Mouse (Mus musculus): ENCODE data around the gene Oosp1.

The Oosp1 gene

GRCm38 (mm10) chr19:11690839-11691238, at the start of gene Oosp1:
Gene Oosp1, minus strand, starts transcription at chr19:11691150.
- no peak for DNase-seq (ENCODE audit: low spot score in 2 of 2)

DNA sequence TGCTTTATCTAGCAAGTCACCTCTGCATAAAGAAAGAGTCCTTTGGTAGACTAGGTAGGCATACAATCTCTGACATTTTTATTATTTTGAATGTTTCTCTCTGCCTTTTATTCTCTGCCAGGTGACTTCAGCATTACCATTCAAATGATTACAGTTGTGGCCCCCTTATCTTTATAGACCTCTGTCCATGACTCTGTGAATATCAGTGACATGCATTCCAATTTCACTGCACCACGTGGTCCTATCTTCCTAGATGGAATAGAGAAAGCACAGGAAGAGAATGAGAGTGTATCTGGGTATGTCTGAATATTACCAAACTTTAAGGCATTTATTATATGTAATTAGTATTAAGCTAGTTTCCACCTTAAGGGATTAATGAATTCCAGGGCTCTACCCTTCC, 45.5 kb upstream of the Oosp1 start:
- no peak for DNase-seq (ENCODE audit: low spot score in 2 of 2)

- DNase-seq (ENCODE audit: low spot score in 2 of 2): no peak
Measured at GRCm38 (mm10) chr19:11730278-11730677, 39.3 kb upstream of the Oosp1 start.

GRCm38 (mm10) chr19:11727304-11727703, 36.4 kb upstream of the Oosp1 start:
- no peak for DNase-seq (ENCODE audit: low spot score in 2 of 2)

- no peak for DNase-seq (ENCODE audit: low spot score in 2 of 2)
Measured at GRCm38 (mm10) chr19:11725915-11726314, 35.0 kb upstream of the Oosp1 start.

GRCm38 (mm10) chr19:11724275-11724674, 33.3 kb upstream of the Oosp1 start:
- DNase-seq (ENCODE audit: low spot score in 2 of 2): no peak

DNA sequence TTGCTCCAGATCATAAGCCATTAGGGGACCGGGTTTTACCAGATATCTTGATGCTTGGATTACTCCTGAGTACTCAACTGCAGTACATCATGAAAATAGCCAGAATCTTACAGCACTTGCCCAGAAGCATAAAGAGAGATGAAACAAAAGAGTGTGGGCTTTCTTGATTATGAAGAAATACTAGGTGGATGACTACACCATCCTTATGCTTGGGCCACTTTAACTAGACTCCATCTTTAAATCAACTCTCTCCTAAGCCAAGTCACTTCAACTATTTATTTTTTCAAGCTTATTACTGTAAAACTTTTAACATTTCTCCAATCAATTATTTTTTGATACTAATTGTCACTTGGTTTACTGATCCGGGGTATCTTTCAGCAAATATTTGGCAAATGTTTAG, 32.9 kb upstream of the Oosp1 start:
- DNase-seq (ENCODE audit: low spot score in 2 of 2): no peak

- DNase-seq (ENCODE audit: low spot score in 2 of 2): no peak
Measured at GRCm38 (mm10) chr19:11720071-11720470, 29.1 kb upstream of the Oosp1 start.

GRCm38 (mm10) chr19:11712451-11712850, 21.5 kb upstream of the Oosp1 start:
- DNase-seq (ENCODE audit: low spot score in 2 of 2): no peak

DNA sequence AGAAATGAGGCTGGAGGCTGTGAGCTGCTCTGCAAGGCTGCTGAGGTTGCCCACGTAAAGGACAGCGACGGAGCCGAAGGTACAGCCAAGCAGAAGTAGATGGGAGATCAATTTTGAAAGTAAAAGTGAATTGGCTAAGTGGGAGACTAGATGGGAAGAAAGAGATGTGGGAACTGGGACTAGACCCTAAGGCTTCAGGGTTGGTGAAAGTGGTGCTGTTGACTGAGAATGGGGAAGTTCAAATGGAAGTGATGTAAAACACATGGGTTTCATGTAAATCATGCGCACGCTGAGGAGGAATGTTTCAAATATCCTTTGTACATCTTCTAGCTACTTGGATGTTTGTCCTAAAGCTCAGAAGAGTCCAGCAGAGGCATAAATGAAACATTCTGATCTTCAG, 7.4 kb upstream of the Oosp1 start:
- no peak for DNase-seq (ENCODE audit: low spot score in 2 of 2)

- no peak for DNase-seq (ENCODE audit: low spot score in 2 of 2)
Measured at GRCm38 (mm10) chr19:11696755-11697154, 5.8 kb upstream of the Oosp1 start, which contains the start of gene Oosp3. Gene Oosp3, plus strand, starts transcription at chr19:11697055.

DNA sequence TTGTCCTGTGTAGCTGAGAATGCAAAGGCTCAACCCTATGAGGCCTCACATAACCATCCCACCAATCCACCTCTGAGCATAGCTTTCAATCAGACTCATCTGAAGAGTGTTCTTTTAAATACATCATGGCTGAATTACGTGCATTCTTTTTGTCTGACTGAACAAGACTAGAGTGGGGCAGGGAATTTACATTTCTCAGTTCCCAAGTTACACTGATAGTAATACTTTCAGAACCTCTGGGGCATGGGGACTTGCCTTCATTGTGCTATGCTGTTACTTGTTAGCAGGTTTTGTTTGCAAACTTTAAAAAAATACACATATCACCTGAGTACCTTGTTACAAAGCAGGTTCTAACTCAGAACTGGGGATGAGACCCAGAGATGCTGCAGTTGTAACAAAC, 504 bp upstream of the Oosp1 start:
- DNase-seq (ENCODE audit: low spot score in 2 of 2): no peak

DNA sequence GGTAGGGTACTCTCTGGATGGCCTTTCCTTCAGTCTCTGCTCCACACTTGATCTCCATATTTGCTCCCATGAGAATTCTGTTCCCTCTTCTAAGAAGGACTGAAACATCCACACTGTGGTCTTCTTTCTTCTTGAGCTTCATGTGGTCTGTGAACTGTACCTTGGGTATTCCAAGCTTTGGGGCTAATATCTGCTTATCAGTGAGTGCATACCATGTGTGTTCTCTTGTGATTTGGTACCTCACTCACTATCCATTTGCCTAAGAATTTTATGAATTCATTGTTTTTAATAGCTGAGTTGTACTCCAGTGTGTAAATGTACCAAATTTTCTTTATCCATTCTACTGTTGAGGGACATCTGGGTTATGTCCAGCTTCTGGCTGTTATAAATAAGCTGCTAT, 29.4 kb downstream of the Oosp1 start:
- DNase-seq (ENCODE audit: low spot score in 2 of 2): no peak

DNA sequence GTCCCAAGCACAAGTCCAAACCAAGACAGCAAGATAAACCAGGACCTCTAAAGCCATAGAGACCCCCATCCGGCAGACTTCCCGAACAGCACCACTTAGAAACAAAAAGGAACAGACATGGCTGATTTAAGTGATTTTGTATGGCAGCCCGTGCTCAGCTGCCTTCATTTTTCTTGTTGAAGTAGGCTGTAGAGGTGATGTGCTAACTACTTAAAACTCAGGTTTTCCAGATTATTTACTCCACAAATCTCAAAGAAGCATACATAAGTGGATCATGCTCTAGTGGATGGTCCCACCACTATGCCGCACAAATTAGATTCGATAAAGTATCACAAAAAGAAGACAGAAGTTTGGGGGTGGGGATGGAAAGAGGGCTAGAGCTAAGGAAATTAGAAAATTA, 30.5 kb downstream of the Oosp1 start, which contains the start of gene Oosp2:
Oosp2 (minus strand) TSS at position 101 of the 400 bp plus-strand sequence.
- no peak for DNase-seq (ENCODE audit: low spot score in 2 of 2)

DNA sequence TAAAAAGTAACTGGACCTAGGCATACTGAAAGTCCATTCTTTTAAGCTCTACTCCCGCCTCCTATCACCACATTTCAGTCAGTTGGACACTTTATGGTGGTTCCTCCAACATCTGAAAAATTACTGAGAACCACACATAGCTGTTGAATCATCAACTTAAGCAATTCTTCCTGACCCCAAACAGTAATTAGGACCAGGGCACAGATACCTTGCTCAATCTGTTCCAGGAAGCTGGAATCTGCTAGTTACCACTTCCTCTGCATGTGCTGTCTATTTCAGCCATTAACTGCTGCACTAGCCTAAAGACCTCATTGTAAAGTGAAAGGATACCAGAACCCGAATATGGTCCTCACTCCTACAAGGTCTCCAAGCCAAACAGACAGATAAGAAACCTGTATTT, 31.8 kb downstream of the Oosp1 start:
- no peak for DNase-seq (ENCODE audit: low spot score in 2 of 2)

DNA sequence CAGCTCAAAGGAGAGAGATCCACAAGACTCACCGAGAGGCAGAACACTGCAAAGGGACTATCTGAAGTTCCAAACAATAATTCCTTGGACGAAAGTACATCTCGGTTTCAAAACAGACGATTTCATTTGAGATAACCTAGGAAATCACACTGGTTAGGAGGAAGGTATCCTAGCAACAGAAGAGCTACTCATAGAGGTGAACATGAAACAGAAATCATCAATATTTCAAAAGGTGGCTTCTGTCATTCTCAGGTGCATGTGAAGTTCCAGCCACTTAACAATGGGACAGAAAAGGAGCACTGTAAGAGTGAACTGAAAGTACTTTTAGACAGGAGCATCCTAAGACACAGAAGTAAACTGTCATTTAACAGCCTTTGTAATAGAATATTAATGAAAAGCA, 41.4 kb downstream of the Oosp1 start:
- no peak for DNase-seq (ENCODE audit: low spot score in 2 of 2)

GRCm38 (mm10) chr19:11646166-11646565, 44.8 kb downstream of the Oosp1 start:
- no peak for DNase-seq (ENCODE audit: low spot score in 2 of 2)

- no peak for DNase-seq (ENCODE audit: low spot score in 2 of 2)
Measured at GRCm38 (mm10) chr19:11640732-11641131, 50.2 kb downstream of the Oosp1 start, which contains the start of gene Ms4a3. Gene Ms4a3, minus strand, starts transcription at chr19:11640851.

DNA sequence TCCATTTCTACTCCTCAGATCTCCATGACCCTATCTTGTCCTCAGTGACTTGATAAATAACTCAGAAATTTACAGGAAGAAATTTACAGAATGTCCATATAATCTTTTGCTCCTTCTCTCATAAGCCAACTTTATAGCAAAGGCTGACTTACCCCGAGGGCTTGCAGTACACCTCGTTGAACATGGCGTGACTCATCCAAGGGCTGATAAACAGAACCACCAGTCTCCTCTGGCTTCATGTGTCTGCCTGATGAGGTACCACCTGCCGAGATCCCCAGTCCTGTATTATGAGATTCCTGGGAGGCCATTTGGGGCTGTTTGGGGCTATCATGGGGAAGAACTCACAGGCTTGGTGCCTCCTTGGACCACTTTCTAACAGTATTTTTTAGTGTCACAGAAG, 51.9 kb downstream of the Oosp1 start:
- no peak for DNase-seq (ENCODE audit: low spot score in 2 of 2)

- DNase-seq (ENCODE audit: low spot score in 2 of 2): no peak
Measured at GRCm38 (mm10) chr19:11635572-11635971, 55.4 kb downstream of the Oosp1 start.

- DNase-seq (ENCODE audit: low spot score in 2 of 2): no peak
Measured at GRCm38 (mm10) chr19:11634330-11634729, 56.6 kb downstream of the Oosp1 start.

DNA sequence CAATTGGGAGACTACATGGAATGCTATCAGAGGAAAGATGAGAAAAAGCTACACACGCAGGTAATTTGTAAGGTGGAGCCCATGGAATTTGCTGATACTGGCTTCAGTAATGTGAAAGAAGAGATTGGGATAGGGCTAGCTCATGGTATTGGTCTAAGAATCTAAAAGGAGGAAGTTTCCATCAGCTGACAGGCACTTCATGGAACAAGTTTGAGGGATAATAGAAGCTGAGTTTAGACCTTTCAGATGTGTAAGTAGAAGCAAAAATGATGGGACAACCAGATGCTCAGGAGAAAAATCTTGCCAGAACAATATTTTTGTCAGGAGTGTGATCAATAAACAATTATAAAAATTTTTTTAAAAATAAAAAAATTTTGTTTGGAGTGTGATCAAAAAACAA, 57.2 kb downstream of the Oosp1 start:
- no peak for DNase-seq (ENCODE audit: low spot score in 2 of 2)

GRCm38 (mm10) chr19:11625231-11625630, 65.7 kb downstream of the Oosp1 start:
- no peak for DNase-seq (ENCODE audit: low spot score in 2 of 2)

- no peak for DNase-seq (ENCODE audit: low spot score in 2 of 2)
Measured at GRCm38 (mm10) chr19:11624800-11625199, 66.2 kb downstream of the Oosp1 start.

DNA sequence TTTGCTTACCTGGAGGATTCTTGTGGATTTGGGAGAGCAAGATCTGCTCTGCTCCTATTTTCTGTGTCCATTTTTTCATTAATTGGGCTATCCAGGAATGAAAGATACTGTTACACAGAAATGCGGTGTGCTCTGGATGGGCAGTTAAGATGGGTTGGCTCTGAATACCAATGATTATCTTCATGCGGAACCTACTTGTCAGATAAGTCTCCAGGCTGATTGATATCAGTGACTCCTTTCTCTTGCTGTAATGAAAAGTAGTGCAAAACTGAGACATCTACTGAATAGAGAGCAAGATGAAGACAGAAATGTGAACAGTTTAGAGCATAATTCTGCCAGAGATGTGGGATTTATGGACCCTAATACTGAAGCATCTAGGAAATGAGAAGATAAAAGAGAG, 67.4 kb downstream of the Oosp1 start, which contains the start of gene Ms4a2:
Ms4a2 (minus strand) TSS at position 169 of the 400 bp plus-strand sequence.
- no peak for DNase-seq (ENCODE audit: low spot score in 2 of 2)
